Mouse (Mus musculus) thymus, postnatal 0 days (tissue): ENCODE results near the gene Wbp11. TPM values are rescaled to one million over a fixed set of nuclear protein-coding genes. Genes with fewer than 3 reads are reported as not detected.
"Not testable (repeated sequence)": the region's sequence is repeated elsewhere in the genome, so short reads cannot be mapped to it uniquely, and the experiment has no call there.

ENCODE experiments used
- DNase-seq: peaks from one replicate; pipeline ENCODE4 v3.0.0-alpha.2; 2015; ENCODE audit warnings: low spot score
- polyA plus RNA-seq: library from polyadenylated mRNA; unstranded; fragments of >200 nt; fragmentation: Nextera tagmentation; extraction: Ambion mirVana; gene quantifications from 2 replicates; pipeline ENCODE4 v1.2.1, GENCODE M21; 2015

Gene Wbp11
- polyA plus RNA-seq, 1 experiment from 2014 or later, result 88.9 TPM

GRCm38 (mm10) chr6:136803739-136804633 lies 24.0 kb downstream of the Wbp11 start, which contains the start of gene Hist4h4:
Gene Hist4h4 (minus strand): TSS chr6:136804415.
- peak; percentile 93 for DNase-seq

- DNase-seq, result no peak
Observed at GRCm38 (mm10) chr6:136803093-136803738, 24.8 kb downstream of the Wbp11 start.

- DNase-seq, result no peak
Observed at GRCm38 (mm10) chr6:136801274-136801673, 26.8 kb downstream of the Wbp11 start.

- DNase-seq, result no peak
Observed at GRCm38 (mm10) chr6:136800710-136801109, 27.3 kb downstream of the Wbp11 start.

- DNase-seq, result not testable (repeated sequence)
Observed at GRCm38 (mm10) chr6:136797874-136798693, 29.9 kb downstream of the Wbp11 start.

GRCm38 (mm10) chr6:136795850-136796249 lies 32.2 kb downstream of the Wbp11 start:
- DNase-seq, result no peak

GRCm38 (mm10) chr6:136795110-136795509 lies 32.9 kb downstream of the Wbp11 start:
- no peak for DNase-seq

GRCm38 (mm10) chr6:136793831-136794525 lies 34.1 kb downstream of the Wbp11 start:
- DNase-seq, result no peak

- peak; percentile 30 for DNase-seq
Observed at GRCm38 (mm10) chr6:136792884-136793758, 34.9 kb downstream of the Wbp11 start.

- DNase-seq, result no peak
Observed at GRCm38 (mm10) chr6:136789391-136789971, 38.6 kb downstream of the Wbp11 start.

- no peak for DNase-seq
Observed at GRCm38 (mm10) chr6:136782761-136783160, 45.3 kb downstream of the Wbp11 start.

- DNase-seq, result no peak
Observed at GRCm38 (mm10) chr6:136782146-136782545, 45.9 kb downstream of the Wbp11 start.

GRCm38 (mm10) chr6:136781377-136781986 lies 46.6 kb downstream of the Wbp11 start, which contains the start of gene Gucy2c:
Gene Gucy2c (minus strand): TSS chr6:136781765.
- DNase-seq, result no peak

- DNase-seq, result no peak
Observed at GRCm38 (mm10) chr6:136776392-136776791, 51.6 kb downstream of the Wbp11 start.

- no peak for DNase-seq
Observed at GRCm38 (mm10) chr6:136769859-136770258, 58.2 kb downstream of the Wbp11 start.

GRCm38 (mm10) chr6:136769143-136769542 lies 58.9 kb downstream of the Wbp11 start:
- DNase-seq, result no peak

GRCm38 (mm10) chr6:136763912-136764311 lies 64.1 kb downstream of the Wbp11 start:
- no peak for DNase-seq
